Mouse (Mus musculus) kidney, postnatal 0 days (tissue): ENCODE measurements around the gene Spata31d1c. TPM values are rescaled to one million over a fixed set of nuclear protein-coding genes. Genes with fewer than 3 reads are reported as not detected.

Experiments
- ATAC-seq: fragments of 200-750 bp; cut with Nextera tagmentation; replicated peaks from 2 replicates; pipeline ENCODE4 v1.8.0; 2017; ENCODE audit warnings: low read depth, moderate number of reproducible peaks, moderate TSS enrichment, moderate library complexity; ENCODE audit not compliant: low FRiP score
- DNase-seq: peaks from one replicate; pipeline ENCODE4 v3.0.0-alpha.2; 2016; ENCODE audit warnings: low spot score
- H3K27ac ChIP-seq: fragments of 300-500 bp; sonication (generic); 2 replicates; pipeline ENCODE4 v1.5.1; 2014; ENCODE audit warnings: mild to moderate bottlenecking
- H3K27me3 ChIP-seq: fragments of 300-500 bp; sonication (generic); 2 replicates; pipeline ENCODE4 v1.6.1; 2014; ENCODE audit warnings: low read length, mixed read lengths; ENCODE audit not compliant: insufficient read depth
- H3K36me3 ChIP-seq: fragments of 300-500 bp; sonication (generic); 2 replicates; pipeline ENCODE4 v1.6.1; 2014; ENCODE audit warnings: low read length, mixed read lengths; ENCODE audit not compliant: insufficient read depth
- H3K4me1 ChIP-seq: fragments of 300-500 bp; sonication (generic); replicated peaks from 2 replicates; pipeline ENCODE4 v1.6.1; 2014; ENCODE audit warnings: antibody characterized with exemption, low read length, mixed read lengths; ENCODE audit not compliant: insufficient read depth
- H3K4me2 ChIP-seq: fragments of 300-500 bp; sonication (generic); 2 replicates; pipeline ENCODE4 v1.6.1; 2014; ENCODE audit warnings: mild to moderate bottlenecking, low read length, moderate library complexity, mixed read lengths
- H3K4me3 ChIP-seq: fragments of 300-500 bp; sonication (generic); replicated peaks from 2 replicates; pipeline ENCODE4 v1.5.1; 2014; ENCODE audit warnings: low read depth, low read length
- H3K9ac ChIP-seq: fragments of 300-500 bp; sonication (generic); 2 replicates; pipeline ENCODE4 v1.6.1; 2014; ENCODE audit warnings: low read depth, low read length
- H3K9me3 ChIP-seq: fragments of 300-500 bp; sonication (generic); replicated peaks from 2 replicates; pipeline ENCODE4 v1.6.1; 2016; ENCODE audit warnings: low read length, inconsistent platforms, mixed read lengths
- CTCF ChIP-seq: IDR thresholded peaks from 2 replicates; pipeline ENCODE4 v1.5.1; 2016; ENCODE audit warnings: antibody characterized with exemption, low read depth, mild to moderate bottlenecking, moderate library complexity
- WGBS: fragments of 180-500 bp; shearing (Covaris S2); extraction: QIAGEN DNeasy Blood & Tissue Kit; methylation state at CpG from one replicate; pipeline ENCODE4 v1.1.7; 2014; 5-methylcytosine and 5-hydroxymethylcytosine counted together
- polyA plus RNA-seq: library from polyadenylated mRNA; unstranded; fragments of >200 nt; fragmentation: Nextera tagmentation; extraction: Ambion mirVana; gene quantifications from 2 replicates; pipeline ENCODE4 v1.2.1, GENCODE M21; 2015

The Spata31d1c gene
- polyA plus RNA-seq, 1 experiment from 2014 or later: not detected

GRCm38 (mm10) chr13:65052660-65053059 is 19.8 kb downstream of the Spata31d1c start, which contains the start of gene Prss47:
Prss47 (minus strand) TSS chr13:65052760.
- H3K4me3 ChIP-seq: no peak within 1 kb of the TSS
- no peak within 1 kb of the TSS for H3K4me2 ChIP-seq
- no peaks in the 10 kb centered on the region for H3K27me3 ChIP-seq
- H3K9ac ChIP-seq: no peak within 1 kb of the TSS
- H3K4me1 ChIP-seq: no peaks in the 10 kb centered on the region
- H3K36me3 ChIP-seq: no peaks in the 10 kb centered on the region
- DNase-seq: no peak
- ATAC-seq: no peak
- H3K9me3 ChIP-seq: no peaks in the 10 kb centered on the region
- WGBS: 84% methylated on average over 9 of the region's 9 CpGs
- no peak for TF ChIP-seq CTCF
- H3K27ac ChIP-seq: no peak within 1 kb of the TSS

- TF ChIP-seq CTCF: no peak
- H3K9me3 ChIP-seq: no peaks in the 10 kb centered on the region
- no peak overlapping the region for H3K4me3 ChIP-seq
- no peak overlapping the region for H3K27ac ChIP-seq
- H3K36me3 ChIP-seq: peaks cover 16% of the 10 kb centered on the region; the same call in 1 of the 2 replicates
- no peak overlapping the region for H3K4me2 ChIP-seq
- H3K9ac ChIP-seq: no peak overlapping the region
- H3K4me1 ChIP-seq: no peaks in the 10 kb centered on the region
- ATAC-seq: no peak
- no peaks in the 10 kb centered on the region for H3K27me3 ChIP-seq
- 88% methylated on average over 2 of the region's 2 CpGs for WGBS
- DNase-seq: no peak
These were observed 37.1 kb downstream of the Spata31d1c start for GRCm38 (mm10) chr13:65069969-65070368.

Other genes starting within 250 kb of the Spata31d1c start
- gene Cntnap3, start 129.1 kb upstream of the Spata31d1c start, polyA plus RNA-seq: 0.31 and 0.42 TPM in 2 replicates
- not detected in 2 replicates for gene Spata31, start 115.7 kb upstream of the Spata31d1c start, polyA plus RNA-seq
- not detected in 2 replicates for gene Prss47, start 19.7 kb downstream of the Spata31d1c start, polyA plus RNA-seq
- gene Mfsd14b, start 79.9 kb downstream of the Spata31d1c start, polyA plus RNA-seq: 52.4 and 53.9 TPM in 2 replicates
- not detected in 2 replicates for gene Olfr465-ps1, start 105.0 kb downstream of the Spata31d1c start, polyA plus RNA-seq
- not detected in 2 replicates for gene Olfr466, start 117.2 kb downstream of the Spata31d1c start, polyA plus RNA-seq
- not detected in 2 replicates for gene Nlrp4f, start 172.9 kb downstream of the Spata31d1c start, polyA plus RNA-seq
- gene Gm10775, start 226.5 kb downstream of the Spata31d1c start, polyA plus RNA-seq: not detected in 2 replicates
- gene Zfp369, start 245.8 kb downstream of the Spata31d1c start, polyA plus RNA-seq: 6.8 and 7.6 TPM in 2 replicates